Mouse (Mus musculus): Measurements from ENCODE around the gene Hook2. TPM values are rescaled to one million over a fixed set of nuclear protein-coding genes. Genes with fewer than 3 reads are reported as not detected.

Hook2 gene
- total RNA-seq, 2 experiments from 2014 or later, result 1.1 to 1.3 TPM

DNA sequence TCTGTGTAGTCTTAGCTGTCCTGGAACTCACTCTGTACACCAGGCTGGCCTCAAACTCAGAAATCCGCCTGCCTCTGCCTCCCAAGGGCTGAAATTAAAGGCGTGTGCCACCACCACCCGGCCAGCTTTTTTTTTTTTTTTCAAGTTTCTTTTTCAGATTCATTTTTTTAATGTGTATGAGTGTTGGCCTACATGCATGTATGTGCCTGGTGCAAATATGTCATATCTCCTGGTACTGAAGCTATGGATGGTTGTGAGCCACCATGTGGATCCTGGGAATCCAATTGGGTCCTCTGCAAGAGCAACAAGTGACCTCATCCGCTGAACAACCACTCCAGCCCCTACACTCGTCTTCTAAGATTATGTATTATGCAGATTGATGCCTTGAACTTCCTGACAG is 3.0 kb upstream of the Hook2 start:
- no peak for DNase-seq

DNA sequence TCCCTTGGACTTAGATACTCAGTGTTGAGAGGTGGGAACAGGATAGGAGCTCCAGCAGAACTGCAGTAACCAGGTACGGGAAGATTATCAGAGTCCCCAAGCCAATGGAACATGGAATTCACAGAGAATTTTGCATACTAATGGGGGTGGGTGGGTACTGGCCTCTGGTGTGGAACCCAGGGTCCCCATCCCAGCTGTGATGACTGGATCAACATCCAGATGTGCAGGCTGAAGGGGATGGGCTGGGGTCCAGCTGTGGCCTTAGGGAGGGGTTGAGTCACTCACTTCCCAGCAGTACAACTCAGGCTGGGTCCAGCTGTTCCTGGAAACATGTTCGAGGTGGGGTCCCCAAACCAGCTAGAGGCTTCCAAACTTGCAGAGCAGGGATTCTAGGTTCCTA is 2.5 kb upstream of the Hook2 start:
- DNase-seq, result no peak

DNA sequence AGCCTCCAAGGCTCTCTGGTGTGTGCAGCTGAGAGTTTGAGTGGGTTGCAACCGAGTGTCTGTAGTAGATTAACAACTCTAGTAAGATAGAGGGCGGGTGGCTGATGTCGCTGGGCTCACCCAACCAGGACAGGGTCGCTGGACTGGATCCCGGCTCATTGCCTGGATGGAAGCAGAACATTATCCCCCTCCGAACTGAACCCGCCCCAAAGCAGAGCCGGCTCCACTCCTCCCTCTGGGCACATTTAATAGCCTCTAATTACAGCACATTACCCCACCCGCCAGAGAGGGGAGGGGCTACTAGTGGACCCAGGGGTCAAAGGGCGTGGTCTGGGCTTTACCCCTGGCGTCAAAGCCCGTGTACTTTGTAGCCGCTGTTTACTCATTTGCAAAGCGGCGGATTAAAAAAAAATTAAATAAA is 1.1 kb upstream of the Hook2 start:
- peak; percentile 70 for DNase-seq

- peak; percentile 88 for DNase-seq
Measured at GRCm38 (mm10) chr8:84989810-84990209, 593 bp upstream of the Hook2 start.

DNA sequence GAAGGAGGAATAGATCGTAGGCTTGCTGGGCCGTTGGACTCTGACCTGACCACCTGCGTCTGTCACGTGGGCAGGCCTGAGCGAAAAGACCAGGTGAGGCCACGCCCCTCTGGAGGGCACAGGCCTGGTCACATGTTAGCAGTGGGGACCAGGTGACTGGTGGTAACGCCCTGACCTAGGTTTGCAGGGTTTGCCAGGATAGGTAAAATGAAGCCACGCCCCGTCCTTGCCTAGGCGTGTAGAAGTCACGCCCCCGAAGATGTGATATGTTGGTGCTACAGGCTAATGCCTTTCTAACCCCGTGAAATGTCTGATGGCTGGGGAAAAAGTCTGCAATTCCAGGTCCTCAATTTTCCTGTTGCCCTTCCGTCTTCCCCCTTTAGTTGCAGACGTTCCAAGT is 433 bp downstream of the Hook2 start:
- DNase-seq, result no peak

GRCm38 (mm10) chr8:84994375-84994774 is 4.0 kb downstream of the Hook2 start:
- no peak for DNase-seq

DNA sequence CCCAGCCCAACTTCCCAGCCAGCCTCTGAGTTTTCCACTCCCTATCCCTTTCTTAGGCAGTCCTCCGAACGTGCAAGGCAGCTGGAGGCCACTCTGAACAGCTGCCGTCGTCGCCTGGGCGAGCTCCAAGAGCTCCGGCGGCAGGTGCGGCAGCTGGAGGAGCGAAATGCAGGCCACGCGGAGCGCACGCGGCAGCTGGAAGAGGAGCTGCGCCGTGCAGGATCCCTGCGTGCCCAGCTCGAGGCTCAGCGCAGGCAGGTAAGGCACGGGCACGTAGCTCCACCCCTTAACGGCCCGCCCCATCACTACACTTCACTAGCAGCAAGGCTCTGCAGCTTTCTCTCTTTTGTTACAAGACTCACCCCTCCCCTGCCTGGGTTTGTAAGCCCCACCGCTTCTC is 5.3 kb downstream of the Hook2 start:
- no peak for DNase-seq

GRCm38 (mm10) chr8:84996978-84997377 is 6.6 kb downstream of the Hook2 start:
- no peak for DNase-seq

GRCm38 (mm10) chr8:84997649-84998295 is 7.4 kb downstream of the Hook2 start:
- peak; percentile 83 for DNase-seq

- no peak for DNase-seq
Measured at GRCm38 (mm10) chr8:85007686-85008085, 17.3 kb downstream of the Hook2 start.

GRCm38 (mm10) chr8:85011242-85011641 is 20.8 kb downstream of the Hook2 start:
- DNase-seq, result no peak

DNA sequence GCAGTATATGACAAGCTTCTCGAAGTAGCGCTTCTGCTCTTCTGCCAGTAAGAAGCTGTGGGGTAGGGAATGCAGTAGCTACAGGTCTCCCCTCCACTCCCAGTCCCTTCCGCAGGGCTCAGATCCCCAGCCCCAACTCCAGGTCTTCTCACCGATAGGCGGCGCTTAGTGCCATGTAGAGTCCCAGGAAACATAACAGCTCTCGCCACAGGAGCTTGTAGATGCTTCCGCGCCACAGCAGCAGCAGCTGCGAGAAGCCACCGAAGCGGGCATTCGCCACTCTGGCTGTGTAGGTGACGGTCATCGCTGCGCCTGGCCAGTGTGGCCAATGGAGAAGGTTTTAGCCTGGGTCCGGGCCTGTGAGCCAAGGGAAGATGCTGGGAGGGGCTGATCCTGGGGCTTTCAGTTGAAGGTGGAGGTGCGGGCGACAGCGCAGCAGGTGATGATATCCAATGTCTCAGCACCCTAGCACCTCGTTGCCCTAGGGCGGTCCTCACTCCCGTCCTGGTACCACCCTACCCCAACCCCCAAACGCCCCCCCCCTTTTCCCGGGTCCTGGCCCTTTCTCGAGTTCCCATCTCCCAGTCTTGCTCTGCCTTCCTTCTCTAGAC is 22.9 kb downstream of the Hook2 start:
- DNase-seq, result no peak

GRCm38 (mm10) chr8:85014431-85014830 is 24.0 kb downstream of the Hook2 start, which contains the start of gene Best2:
Gene Best2 (minus strand): TSS chr8:85014531.
- DNase-seq, result no peak

DNA sequence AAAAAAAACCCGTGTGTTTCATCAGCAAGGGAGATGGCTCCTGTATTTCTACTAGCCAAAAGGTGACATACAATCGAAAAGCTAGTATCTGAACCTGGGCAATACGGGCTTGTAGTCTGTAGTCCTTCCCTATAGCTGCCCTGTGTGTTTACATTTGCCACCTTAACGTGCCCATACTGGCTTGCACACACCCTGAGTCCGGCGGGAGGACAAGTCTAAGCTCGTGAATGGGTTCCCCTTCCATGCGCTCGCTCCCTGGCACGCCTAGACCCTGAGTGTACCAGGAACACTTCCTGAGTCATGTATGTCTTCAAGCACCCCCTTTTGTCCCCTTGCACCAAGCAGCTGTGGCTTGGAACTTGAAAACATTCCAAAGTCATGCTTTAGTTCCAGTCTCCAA is 26.3 kb downstream of the Hook2 start:
- no peak for DNase-seq

DNA sequence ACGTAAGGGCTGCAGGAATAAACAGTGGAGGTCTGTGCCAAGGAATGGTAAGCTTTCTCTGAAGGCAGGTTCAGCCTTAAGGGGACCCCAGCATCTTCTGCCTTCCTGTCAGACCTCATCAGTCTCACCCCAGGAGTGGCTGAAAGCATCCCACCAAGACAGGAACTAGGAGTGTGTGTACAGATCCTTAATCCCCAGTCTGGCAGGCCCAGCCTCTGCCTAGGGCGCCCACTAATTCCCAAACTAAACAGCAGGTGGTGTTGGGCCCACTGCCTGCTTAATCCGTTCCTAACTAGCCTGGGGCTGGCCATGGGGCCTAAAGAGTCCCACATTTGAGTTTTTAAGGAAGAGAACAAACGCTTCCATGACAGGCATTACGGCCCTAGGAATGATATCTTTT is 26.8 kb downstream of the Hook2 start:
- no peak for DNase-seq

DNA sequence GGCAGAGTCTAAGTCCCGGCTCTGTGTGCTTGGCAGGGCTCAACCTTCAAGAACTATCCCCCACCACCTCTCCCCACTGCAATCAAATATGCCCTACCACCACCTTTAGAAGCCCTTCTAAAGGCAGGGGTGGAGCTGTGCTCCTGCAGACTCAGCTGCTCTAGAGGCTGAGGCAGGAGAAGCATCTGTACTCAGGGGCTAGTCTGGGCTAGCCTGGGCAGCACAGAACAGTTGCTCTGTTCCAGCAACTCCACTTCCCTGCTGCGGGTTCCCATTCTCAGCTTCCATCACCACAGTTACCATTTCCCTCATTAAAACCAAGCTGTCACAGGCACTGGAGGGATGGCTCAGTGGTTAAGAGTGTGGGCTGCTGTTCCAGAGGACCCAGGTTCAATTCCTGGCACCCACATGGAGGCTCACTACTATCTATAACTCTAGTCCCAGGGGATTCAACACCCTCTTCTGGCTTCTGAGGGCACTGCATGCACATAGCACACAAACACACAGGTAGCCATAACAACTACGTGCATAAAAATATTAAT is 31.2 kb downstream of the Hook2 start:
- DNase-seq, result no peak

DNA sequence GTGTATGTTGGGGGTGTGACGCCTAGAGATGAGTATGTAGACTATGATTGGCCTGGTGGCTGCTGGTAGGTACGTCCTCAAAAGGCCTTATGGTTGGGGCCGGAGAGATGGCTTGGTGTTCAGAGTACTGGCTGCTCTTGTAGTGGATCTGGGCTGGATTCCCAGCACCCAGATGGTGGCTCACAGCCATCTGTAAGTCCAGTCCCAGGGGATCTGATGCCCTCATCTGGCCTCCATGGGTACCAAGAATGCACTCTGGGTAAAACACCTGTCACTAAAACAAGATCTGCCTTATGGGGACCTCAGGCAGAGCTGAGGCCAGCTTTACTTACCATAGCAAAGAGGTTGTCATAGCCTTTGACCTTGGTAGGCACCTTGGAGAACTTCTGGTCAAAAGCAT is 33.4 kb downstream of the Hook2 start:
- no peak for DNase-seq

- DNase-seq, result peak; percentile 79
Measured at GRCm38 (mm10) chr8:85025098-85025932, 34.9 kb downstream of the Hook2 start, which contains the start of gene Asna1. Gene Asna1 (minus strand): TSS chr8:85025281.

GRCm38 (mm10) chr8:85026670-85027515 is 36.5 kb downstream of the Hook2 start, which contains the start of gene Trir:
Gene Trir (plus strand): TSS chr8:85026823.
- peak; percentile 96 for DNase-seq

- DNase-seq, result no peak
Measured at GRCm38 (mm10) chr8:85027516-85027855, 37.1 kb downstream of the Hook2 start.

DNA sequence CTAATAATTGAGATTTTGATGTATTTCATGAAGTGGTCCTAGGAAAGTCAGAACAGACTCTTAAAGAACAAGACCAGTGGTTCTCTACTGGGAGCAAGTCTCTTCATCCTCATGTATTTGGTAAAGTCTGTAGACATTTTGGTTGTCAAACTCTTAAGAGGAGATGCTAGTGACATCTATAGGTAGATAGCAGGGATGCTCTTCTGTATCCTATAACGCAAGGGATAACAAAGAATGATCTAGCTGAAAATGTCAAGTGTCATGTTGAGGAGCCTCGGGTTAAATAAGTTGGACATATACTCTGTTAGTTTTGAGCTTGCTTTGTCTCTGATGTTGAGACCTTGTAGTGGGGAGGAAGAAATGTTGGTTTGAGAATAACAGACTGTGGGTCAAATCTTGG is 37.5 kb downstream of the Hook2 start:
- no peak for DNase-seq

GRCm38 (mm10) chr8:85029271-85029670 is 38.9 kb downstream of the Hook2 start:
- no peak for DNase-seq

Measured in gastrocnemius, postnatal 25 days (tissue).